Mouse (Mus musculus) bone marrow, adult 2 months (tissue): ENCODE data around the gene Ccdc38.

Source experiments
- CTCF ChIP-seq: fragments of 200-500 bp; IDR thresholded peaks from 2 replicates; pipeline ENCODE4 v1.5.1; 2011; ENCODE audit warnings: low read length, control low read depth; ENCODE audit not compliant: control insufficient read depth, insufficient read depth
- POLR2A ChIP-seq: fragments of 200-500 bp; IDR thresholded peaks from 2 replicates; pipeline ENCODE4 v1.6.1; 2011; ENCODE audit warnings: low read depth, mild to moderate bottlenecking, control low read depth, low read length, borderline replicate concordance; ENCODE audit not compliant: control insufficient read depth

GRCm38 (mm10) chr10:93609236-93609635 lies 68.8 kb downstream of the Ccdc38 start:
- TF ChIP-seq CTCF (no peak), POLR2A (no peak)
